Mouse (Mus musculus) embryonic facial prominence, embryonic 11.5 days (tissue): ENCODE data around the gene Gm11437. TPM values are rescaled to one million over a fixed set of nuclear protein-coding genes. Genes with fewer than 3 reads are reported as not detected.

Experiments
- ATAC-seq: fragments of 200-750 bp; cut with Nextera tagmentation; replicated peaks from 2 replicates; pipeline ENCODE4 v1.8.0; 2017; ENCODE audit warnings: low read depth; ENCODE audit not compliant: insufficient number of reproducible peaks, low FRiP score, low TSS enrichment
- DNase-seq: peaks from one replicate; pipeline ENCODE4 v3.0.0-alpha.2; 2015; ENCODE audit warnings: low spot score
- H3K27ac ChIP-seq: fragments of 300-500 bp; sonication (generic); replicated peaks from 2 replicates; pipeline ENCODE4 v1.5.1; 2014; ENCODE audit warnings: mild to moderate bottlenecking, low read depth, low read length, control low read depth
- H3K27me3 ChIP-seq: fragments of 300-500 bp; sonication (generic); 2 replicates; pipeline ENCODE4 v1.6.1; 2014; ENCODE audit warnings: mild to moderate bottlenecking, low read length, moderate library complexity, mixed read lengths; ENCODE audit not compliant: control insufficient read depth, insufficient read depth
- H3K36me3 ChIP-seq: fragments of 300-500 bp; sonication (generic); replicated peaks from 2 replicates; pipeline ENCODE4 v1.6.1; 2014; ENCODE audit warnings: low read depth, mild to moderate bottlenecking, low read length, moderate library complexity, mixed read lengths; ENCODE audit not compliant: control insufficient read depth, insufficient read depth
- H3K4me1 ChIP-seq: fragments of 300-500 bp; sonication (generic); 2 replicates; pipeline ENCODE4 v1.6.1; 2014; ENCODE audit warnings: low read length, mixed read lengths; ENCODE audit not compliant: control insufficient read depth, insufficient read depth
- H3K4me2 ChIP-seq: fragments of 300-500 bp; sonication (generic); 2 replicates; pipeline ENCODE4 v1.6.1; 2014; ENCODE audit warnings: low read depth, mild to moderate bottlenecking, control low read depth, low read length, moderate library complexity
- H3K4me3 ChIP-seq: fragments of 300-500 bp; sonication (generic); 2 replicates; pipeline ENCODE4 v1.5.1; 2014; ENCODE audit warnings: low read depth, low read length, control low read depth
- H3K9ac ChIP-seq: fragments of 300-500 bp; sonication (generic); replicated peaks from 2 replicates; pipeline ENCODE4 v1.6.1; 2014; ENCODE audit warnings: mild to moderate bottlenecking, control low read depth, low read length
- H3K9me3 ChIP-seq: fragments of 300-500 bp; sonication (generic); replicated peaks from 2 replicates; pipeline ENCODE4 v1.6.1; 2016; ENCODE audit warnings: mild to moderate bottlenecking, low read length, inconsistent platforms, mixed read lengths; ENCODE audit not compliant: control insufficient read depth
- WGBS: fragments of 180-500 bp; shearing (Covaris S2); extraction: QIAGEN DNeasy Blood & Tissue Kit; methylation state at CpG from one replicate; pipeline ENCODE4 v1.1.7; 2014; 5-methylcytosine and 5-hydroxymethylcytosine counted together
- polyA plus RNA-seq: library from polyadenylated mRNA; unstranded; fragments of >200 nt; fragmentation: Nextera tagmentation; extraction: Ambion mirVana; gene quantifications from 2 replicates; pipeline ENCODE4 v1.2.1, GENCODE M21; 2014

The Gm11437 gene
- polyA plus RNA-seq, 1 experiment from 2014 or later = not detected

DNA sequence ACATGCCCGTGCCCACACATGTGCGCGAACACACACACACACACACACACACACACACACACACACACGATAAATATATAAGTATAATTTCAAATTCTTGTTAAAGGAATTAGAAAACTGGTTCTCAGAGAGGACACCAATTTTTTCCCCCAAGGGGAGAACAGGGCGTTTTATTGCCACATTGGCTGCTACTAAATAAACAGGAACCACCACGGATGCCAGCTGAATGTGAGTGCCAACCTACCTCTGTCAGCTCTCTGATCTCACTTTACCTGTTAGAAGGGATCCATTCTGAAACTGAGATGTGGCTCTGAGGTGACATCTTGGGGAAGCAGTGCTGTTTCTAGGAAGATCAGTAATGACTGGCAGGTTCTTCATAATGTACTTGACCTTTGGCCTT lies 3.2 kb downstream of the Gm11437 start:
- ATAC-seq = no peak
- H3K4me3 ChIP-seq = no peak overlapping the region
- no peaks in the 10 kb centered on the region for H3K36me3 ChIP-seq
- no peak overlapping the region for H3K9ac ChIP-seq
- no peaks in the 10 kb centered on the region for H3K4me1 ChIP-seq
- H3K9me3 ChIP-seq = no peaks in the 10 kb centered on the region
- DNase-seq = no peak
- H3K4me2 ChIP-seq = no peak overlapping the region
- H3K27me3 ChIP-seq = no peaks in the 10 kb centered on the region
- H3K27ac ChIP-seq = no peak overlapping the region
- 91% methylated on average over 6 of the region's 6 CpGs for WGBS

DNA sequence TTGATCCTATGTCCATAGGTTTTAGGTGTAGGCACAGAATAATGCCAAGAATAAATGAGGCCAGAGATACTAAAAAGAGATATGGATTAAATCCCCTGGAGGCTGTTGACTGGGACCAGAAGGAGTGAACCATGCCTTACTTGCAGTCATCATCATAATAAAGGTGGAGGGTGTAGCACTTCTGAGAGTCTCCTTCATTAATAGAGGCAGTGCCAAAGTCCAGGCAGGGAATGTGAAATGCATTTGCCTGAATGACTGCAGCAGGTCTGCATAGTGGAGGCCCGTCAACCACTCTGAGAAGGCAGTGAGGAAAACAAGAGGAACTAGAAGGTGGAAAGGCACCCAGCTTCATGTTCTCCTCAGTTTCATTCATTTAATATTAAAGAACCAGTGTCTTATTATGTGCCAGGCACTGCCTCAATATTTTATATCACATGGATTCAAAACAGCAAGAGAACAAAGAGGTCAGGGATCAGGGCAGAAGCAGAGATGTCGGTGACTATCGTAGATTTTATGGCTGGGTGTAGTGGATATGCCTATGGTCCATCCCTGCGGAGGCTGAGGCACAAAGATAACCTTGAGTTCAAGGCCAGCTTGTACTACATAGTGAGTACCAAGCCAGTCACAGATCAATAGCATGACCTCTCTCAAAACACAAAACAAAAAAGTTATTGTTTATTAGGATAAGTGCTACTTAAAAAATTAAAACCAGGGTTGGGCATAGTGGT lies 10.6 kb downstream of the Gm11437 start:
- Histone ChIP-seq H3K27me3 (no peaks in the 10 kb centered on the region; the same call in 1 of the 2 replicates), H3K9me3 (no peaks in the 10 kb centered on the region), H3K27ac (no peak overlapping the region), H3K4me3 (no peak overlapping the region), H3K4me2 (no peak overlapping the region), H3K4me1 (no peaks in the 10 kb centered on the region), H3K9ac (no peak overlapping the region), H3K36me3 (no peaks in the 10 kb centered on the region)
- WGBS = 92% methylated on average over 4 of the region's 4 CpGs
- ATAC-seq = no peak
- DNase-seq = no peak

GRCm38 (mm10) chr11:84150884-84151283 lies 16.4 kb downstream of the Gm11437 start:
- no peaks in the 10 kb centered on the region for H3K4me1 ChIP-seq
- no peak overlapping the region for H3K4me3 ChIP-seq
- H3K9ac ChIP-seq = no peak overlapping the region
- H3K27ac ChIP-seq = no peak overlapping the region
- no peaks in the 10 kb centered on the region for H3K9me3 ChIP-seq
- no peaks in the 10 kb centered on the region; the same call in 1 of the 2 replicates for H3K27me3 ChIP-seq
- 60% methylated on average over 2 of the region's 2 CpGs for WGBS
- H3K4me2 ChIP-seq = no peak overlapping the region
- no peaks in the 10 kb centered on the region for H3K36me3 ChIP-seq
- no peak for ATAC-seq
- DNase-seq = no peak

GRCm38 (mm10) chr11:84146081-84146480 lies 21.2 kb downstream of the Gm11437 start:
- 75% methylated on average over 3 of the region's 3 CpGs for WGBS
- H3K36me3 ChIP-seq = no peaks in the 10 kb centered on the region
- no peak overlapping the region for H3K9ac ChIP-seq
- no peaks in the 10 kb centered on the region for H3K27me3 ChIP-seq
- no peak for DNase-seq
- H3K4me1 ChIP-seq = no peaks in the 10 kb centered on the region
- H3K27ac ChIP-seq = no peak overlapping the region
- no peak for ATAC-seq
- no peak overlapping the region for H3K4me2 ChIP-seq
- H3K4me3 ChIP-seq = no peak overlapping the region
- H3K9me3 ChIP-seq = no peaks in the 10 kb centered on the region

GRCm38 (mm10) chr11:84145201-84145798 lies 22.0 kb downstream of the Gm11437 start:
- H3K27ac ChIP-seq = no peak overlapping the region
- no peaks in the 10 kb centered on the region for H3K9me3 ChIP-seq
- H3K9ac ChIP-seq = no peak overlapping the region
- ATAC-seq (no peak), DNase-seq (no peak)
- H3K4me1 ChIP-seq = no peaks in the 10 kb centered on the region
- H3K4me2 ChIP-seq = no peak overlapping the region
- no peaks in the 10 kb centered on the region for H3K27me3 ChIP-seq
- 80% methylated on average over 10 of the region's 10 CpGs for WGBS
- no peak overlapping the region for H3K4me3 ChIP-seq
- H3K36me3 ChIP-seq = no peaks in the 10 kb centered on the region

DNA sequence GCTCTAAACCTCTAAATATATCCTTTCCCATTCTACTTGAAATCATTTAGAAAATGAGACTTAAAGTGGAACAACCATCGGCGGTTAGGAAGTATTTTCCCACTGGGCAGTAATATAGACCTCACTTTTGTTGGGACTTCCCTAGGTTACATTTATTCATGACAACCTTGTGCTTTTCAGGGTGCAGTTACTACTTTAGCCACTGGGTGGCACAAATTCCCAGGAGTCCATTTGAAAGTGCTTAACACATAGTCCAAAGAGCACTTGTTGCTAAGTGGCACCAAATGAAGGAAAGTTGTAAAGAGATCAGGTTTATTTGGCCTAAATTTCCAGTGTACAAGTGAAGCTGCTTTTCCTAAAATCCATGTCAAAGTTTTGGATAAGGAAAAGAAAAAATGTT lies 25.5 kb downstream of the Gm11437 start:
- H3K4me1 ChIP-seq = no peaks in the 10 kb centered on the region
- 49% methylated on average over 2 of the region's 2 CpGs for WGBS
- H3K27me3 ChIP-seq = no peaks in the 10 kb centered on the region
- no peaks in the 10 kb centered on the region for H3K9me3 ChIP-seq
- H3K27ac ChIP-seq = no peak overlapping the region
- ATAC-seq = no peak
- no peak overlapping the region for H3K4me3 ChIP-seq
- peak; percentile 67 for DNase-seq
- no peaks in the 10 kb centered on the region for H3K36me3 ChIP-seq
- no peak overlapping the region for H3K4me2 ChIP-seq
- no peak overlapping the region for H3K9ac ChIP-seq

- H3K9ac ChIP-seq = no peak overlapping the region
- H3K27me3 ChIP-seq = no peaks in the 10 kb centered on the region
- H3K4me2 ChIP-seq = no peak overlapping the region
- WGBS = 89% methylated on average over 3 of the region's 3 CpGs
- DNase-seq = no peak
- no peaks in the 10 kb centered on the region for H3K4me1 ChIP-seq
- no peak overlapping the region for H3K4me3 ChIP-seq
- H3K9me3 ChIP-seq = no peaks in the 10 kb centered on the region
- no peak for ATAC-seq
- H3K27ac ChIP-seq = no peak overlapping the region
- H3K36me3 ChIP-seq = no peaks in the 10 kb centered on the region
These were observed 30.8 kb downstream of the Gm11437 start for GRCm38 (mm10) chr11:84136453-84136852.

GRCm38 (mm10) chr11:84134331-84134860 lies 32.9 kb downstream of the Gm11437 start:
- 89% methylated on average over 2 of the region's 2 CpGs for WGBS
- Histone ChIP-seq H3K4me2 (no peak overlapping the region), H3K27me3 (no peaks in the 10 kb centered on the region), H3K27ac (no peak overlapping the region), H3K4me3 (no peak overlapping the region), H3K4me1 (no peaks in the 10 kb centered on the region), H3K36me3 (no peaks in the 10 kb centered on the region), H3K9me3 (no peaks in the 10 kb centered on the region), H3K9ac (no peak overlapping the region)
- ATAC-seq (no peak), DNase-seq (no peak)
